8 mouse cellular contexts compared by ENCODE assay signal in genomic region chr17:21579493-21580175, GRCm38 (mm10). TPM values are rescaled to one million over a fixed set of nuclear protein-coding genes. Genes with fewer than 3 reads are reported as not detected.
DNase-seq lines count a peak whose midpoint lies in the region; ATAC-seq and TF ChIP-seq lines count a peak whose summit lies in the region.

No protein-coding gene starts in this region.

- H3K36me3 ChIP-seq in liver, embryonic 12.5 days, result peaks cover 59% of the 10 kb centered on the region
- peaks cover 50% of the 10 kb centered on the region for H3K36me3 ChIP-seq in neural tube, embryonic 13.5 days

- peak; percentile 25 for DNase-seq in right cerebral cortex, adult 18-20 months
- DNase-seq in right cerebral cortex, postnatal 36 days (ENCODE audit: low spot score in 2 of 2), result no peak
- DNase-seq in WW6 (ENCODE audit: low read depth, low spot score), result peak; percentile 39
- DNase-seq in induced T-regulatory cell, adult 2 months (ENCODE audit: low read depth), result peak; percentile 87
- DNase-seq in ovary, adult 18-20 months (ENCODE audit: low spot score), result no peak

- no peak for TF ChIP-seq POLR2A in embryonic fibroblast, embryonic 13.5 days (IDR thresholded peaks at IDR 0.05; ENCODE audit: low read depth, low read length)

- 19% methylated on average over 5 of the region's 5 CpGs for WGBS in liver, embryonic 12.5 days (ENCODE audit: insufficient replicate concordance)
- 24% methylated on average over 5 of the region's 5 CpGs for WGBS in neural tube, embryonic 13.5 days

- no peak overlapping the region for H3K27ac ChIP-seq in embryonic fibroblast, embryonic 13.5 days (ENCODE audit: insufficient read depth, low read length)
- H3K27ac ChIP-seq in liver, embryonic 12.5 days, result no peak overlapping the region
- H3K27ac ChIP-seq in neural tube, embryonic 13.5 days (replicated peaks), result no peak overlapping the region

- 0 out of 2 replicates have a peak, but pooled peaks have one; percentile 4 for TF ChIP-seq CTCF in embryonic fibroblast, embryonic 13.5 days (IDR thresholded peaks at IDR 0.05; ENCODE audit: borderline replicate concordance, insufficient read depth, low read length)

- peak; percentile 89 for ATAC-seq in liver, embryonic 12.5 days
- 0 out of 2 replicates have a peak, but pooled peaks have one; percentile 23 for ATAC-seq in neural tube, embryonic 13.5 days (ENCODE audit: low read depth)

- H3K9me3 ChIP-seq in liver, embryonic 12.5 days (replicated peaks), result no peaks in the 10 kb centered on the region
- H3K9me3 ChIP-seq in neural tube, embryonic 13.5 days, result no peaks in the 10 kb centered on the region

- no peaks in the 10 kb centered on the region for H3K27me3 ChIP-seq in liver, embryonic 12.5 days (replicated peaks)
- H3K27me3 ChIP-seq in neural tube, embryonic 13.5 days, result no peaks in the 10 kb centered on the region

- H3K9ac ChIP-seq in liver, embryonic 12.5 days, result no peak overlapping the region
- no peak overlapping the region for H3K9ac ChIP-seq in neural tube, embryonic 13.5 days

- H3K4me2 ChIP-seq in liver, embryonic 12.5 days, result peak overlapping the region; percentile 32; the same call in 1 of the 2 replicates
- H3K4me2 ChIP-seq in neural tube, embryonic 13.5 days, result no peak overlapping the region

- no peaks in the 10 kb centered on the region for H3K4me1 ChIP-seq in embryonic fibroblast, embryonic 13.5 days (ENCODE audit: control insufficient read depth, insufficient read depth, low read length)
- H3K4me1 ChIP-seq in liver, embryonic 12.5 days, result peaks cover 7% of the 10 kb centered on the region
- no peaks in the 10 kb centered on the region for H3K4me1 ChIP-seq in neural tube, embryonic 13.5 days (replicated peaks)

- H3K4me3 ChIP-seq in embryonic fibroblast, embryonic 13.5 days (ENCODE audit: insufficient read depth, low read length), result no peak overlapping the region
- H3K4me3 ChIP-seq in liver, embryonic 12.5 days, result no peak overlapping the region
- H3K4me3 ChIP-seq in neural tube, embryonic 13.5 days, result no peak overlapping the region

RNA-seq across cellular contexts. Expression of gene Zfp948, which starts 12.8 kb away (rescaled TPM):
- 23.9 and 28.2 TPM in 2 replicates for polyA plus RNA-seq in embryonic fibroblast, embryonic 13.5 days (2011; ENCODE audit: insufficient read length, low read depth, missing spikeins)
- 7.5 TPM in 2 replicates for polyA plus RNA-seq in liver, embryonic 12.5 days (2016; fragmentation: Nextera tagmentation; extraction: Ambion mirVana)
- 18.4 and 20.3 TPM in 2 replicates for polyA plus RNA-seq in neural tube, embryonic 13.5 days (2015; fragmentation: Nextera tagmentation; extraction: Ambion mirVana)

RNA-seq across cellular contexts. Expression of gene Zfp52, which starts 44.3 kb away (rescaled TPM):
- polyA plus RNA-seq in embryonic fibroblast, embryonic 13.5 days (2011; ENCODE audit: insufficient read length, low read depth, missing spikeins), result 17.9 and 29.4 TPM in 2 replicates
- 1.4 and 1.5 TPM in 2 replicates for polyA plus RNA-seq in liver, embryonic 12.5 days (2016; fragmentation: Nextera tagmentation; extraction: Ambion mirVana)
- 1.8 and 2.3 TPM in 2 replicates for polyA plus RNA-seq in neural tube, embryonic 13.5 days (2015; fragmentation: Nextera tagmentation; extraction: Ambion mirVana)

Comparison
In these comparisons a context has a peak if more than half of its experiments do, and no peak if none do; other contexts are left out.
1. DNase-seq: peak in right cerebral cortex, adult 18-20 months (single experiment), WW6 (single experiment) and induced T-regulatory cell, adult 2 months (single experiment); none in right cerebral cortex, postnatal 36 days (0 of 2) and ovary, adult 18-20 months (single experiment).